Mouse (Mus musculus) adrenal gland, postnatal 14 days (tissue): ENCODE measurements around the gene Ms4a4c. TPM values are rescaled to one million over a fixed set of nuclear protein-coding genes. Genes with fewer than 3 reads are reported as not detected.
"Not testable (repeated sequence)": the region's sequence is repeated elsewhere in the genome, so short reads cannot be mapped to it uniquely, and the experiment has no call there.

Source experiments
- DNase-seq: peaks from one replicate; pipeline ENCODE4 v3.0.0; 2021; ENCODE audit warnings: mixed read lengths
- long read RNA-seq, 2 experiments: library from polyadenylated mRNA; stranded (forward); transcript quantifications; one replicate each; pipeline ENCODE4 v2.0.0; 2021
- total RNA-seq: library from RNA; stranded (reverse); gene quantifications from 2 replicates; pipeline ENCODE4 v1.2.3, GENCODE M21; 2021

The Ms4a4c gene
- total RNA-seq = 0.44 and 8.7 TPM in 2 replicates
- long read RNA-seq, experiment 1, partial matches to known transcripts = 0 of 1 reads
- long read RNA-seq, experiment 1, other reads (novel, unspliced or antisense) = 1 of 1 reads
- long read RNA-seq, experiment 2 = 0 reads

DNA sequence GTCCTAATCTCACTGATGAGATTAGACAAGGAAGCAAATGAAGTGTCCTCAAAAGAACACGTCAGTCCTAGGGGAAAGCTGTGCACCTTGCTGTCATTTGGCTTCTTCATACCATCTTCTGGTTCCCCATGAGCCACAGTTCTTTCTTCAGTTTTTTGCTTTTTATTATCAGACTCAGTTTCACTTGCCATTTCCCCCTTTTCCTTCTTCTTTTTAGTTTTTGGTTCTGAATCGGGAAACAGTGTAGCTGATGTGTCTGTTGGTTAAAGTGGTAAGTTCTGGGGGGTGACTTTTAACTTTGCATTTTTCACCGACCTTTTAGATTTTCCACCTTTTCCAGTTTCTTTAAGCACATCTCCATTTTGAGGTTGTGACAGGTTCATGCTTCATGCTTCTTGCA lies at the start of gene Ms4a4c:
Gene Ms4a4c (plus strand): TSS at position 244 of the 400 bp plus-strand sequence.
- DNase-seq = no peak

DNA sequence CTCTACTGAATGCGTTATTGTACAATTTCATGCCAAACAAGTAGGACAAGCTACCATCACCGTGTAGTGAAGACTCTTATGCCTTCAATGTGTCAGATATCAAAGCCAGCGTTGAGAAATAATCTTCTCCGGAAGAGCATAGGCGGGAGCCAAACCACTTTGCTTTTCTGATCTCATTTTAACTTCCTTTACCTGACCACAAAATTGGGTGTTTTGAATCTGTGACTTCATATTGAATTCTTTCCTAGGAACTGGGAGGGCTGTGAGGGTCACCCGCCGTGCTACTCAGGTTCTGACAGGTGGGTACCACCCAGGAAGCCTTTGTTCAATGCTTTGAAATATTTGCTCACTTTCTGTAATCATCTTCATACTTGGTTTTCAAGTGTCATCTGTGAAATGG lies 48.8 kb upstream of the Ms4a4c start:
- DNase-seq = no peak

DNA sequence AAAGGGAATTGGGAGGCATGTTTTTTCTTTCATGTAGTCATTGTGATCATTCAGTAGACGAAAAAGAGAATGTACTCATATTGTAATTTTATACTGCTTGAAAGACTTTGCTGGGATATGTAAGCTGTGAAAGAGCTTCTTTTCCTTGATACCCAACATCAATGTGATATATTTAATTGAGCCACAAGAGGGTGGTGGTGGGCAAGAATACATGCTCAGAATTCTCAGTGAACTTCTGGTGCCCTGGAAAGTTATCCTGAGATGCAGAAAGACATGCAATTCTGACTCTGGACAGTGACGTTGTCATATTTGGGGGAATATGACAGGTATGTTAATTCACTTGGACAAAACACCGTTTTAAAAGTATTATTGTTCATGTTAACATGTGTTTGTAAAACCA lies 44.5 kb upstream of the Ms4a4c start:
- DNase-seq = no peak

DNA sequence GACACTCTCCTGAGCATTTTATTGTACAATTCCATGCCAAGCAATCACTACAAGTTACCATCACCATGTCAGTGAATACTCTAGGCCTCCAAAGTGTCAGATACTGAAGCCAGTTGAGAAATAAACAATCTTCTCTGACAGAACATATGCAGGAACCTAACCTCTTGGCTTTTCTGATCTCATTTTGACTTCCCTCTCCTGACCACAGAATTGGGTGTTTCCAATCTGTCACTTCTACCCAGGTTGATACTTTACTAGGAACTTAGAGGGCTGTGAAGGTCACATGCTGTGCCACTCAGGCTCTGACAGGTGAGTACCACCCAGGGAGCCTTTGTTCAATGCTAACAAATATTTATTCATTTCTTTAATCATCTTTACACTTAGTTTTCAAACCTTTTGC lies 42.6 kb upstream of the Ms4a4c start:
- DNase-seq = no peak

DNA sequence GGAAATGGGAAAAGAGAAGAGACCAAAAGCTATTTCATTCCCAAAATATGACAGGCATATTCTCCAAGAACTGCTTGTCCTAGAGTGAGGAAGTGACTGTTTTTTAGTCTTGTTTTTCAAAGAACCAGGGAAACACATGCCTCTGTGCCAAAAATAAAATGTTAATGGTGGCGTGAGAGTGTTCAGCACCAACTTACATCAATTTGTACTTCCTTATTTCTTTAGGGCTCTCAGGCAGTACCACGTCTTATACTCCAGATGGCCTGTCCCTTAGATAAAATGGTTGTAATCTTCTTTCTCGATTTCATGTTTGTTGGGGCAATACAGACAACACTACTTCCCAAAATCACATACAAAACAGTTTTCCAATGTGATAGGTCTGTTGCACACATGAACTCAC lies 36.3 kb upstream of the Ms4a4c start:
- no peak for DNase-seq

DNA sequence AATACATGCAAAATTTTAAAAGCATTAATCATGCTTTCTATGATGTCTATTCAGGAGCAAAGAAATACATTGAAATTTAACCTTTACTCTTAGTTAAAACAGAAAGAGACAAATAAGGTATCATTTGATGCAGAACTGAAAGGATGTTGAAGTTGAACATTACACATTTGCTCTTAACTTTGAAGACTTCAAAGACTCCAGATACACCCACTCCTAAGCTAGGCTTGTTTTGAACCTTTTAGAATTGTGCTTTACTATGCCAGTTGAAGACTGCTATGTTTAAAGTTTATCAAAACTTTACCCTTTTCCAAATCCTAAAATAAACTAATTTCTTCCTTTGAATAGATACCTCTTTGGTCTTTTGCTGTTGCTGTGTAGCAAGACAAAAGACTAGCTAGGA lies 33.4 kb upstream of the Ms4a4c start:
- DNase-seq = no peak

DNA sequence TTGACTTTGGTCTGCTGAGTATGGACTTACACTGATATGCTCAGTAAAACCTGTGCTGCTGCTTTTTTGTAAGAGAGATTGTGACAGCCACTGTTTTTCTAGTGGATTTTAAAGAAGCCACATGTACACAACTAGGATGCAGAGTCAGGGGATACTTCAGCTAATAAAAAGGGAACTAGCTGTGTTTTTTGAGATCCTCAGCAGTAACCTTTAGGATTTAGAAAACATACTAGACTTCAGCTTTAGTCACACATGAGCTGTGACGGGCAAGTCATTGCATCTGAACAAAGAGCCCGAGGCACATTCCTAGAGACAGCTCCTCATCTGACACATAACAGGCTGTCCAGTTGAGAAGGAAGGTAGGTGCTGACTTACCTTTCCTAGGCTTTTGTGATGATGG lies 29.3 kb upstream of the Ms4a4c start, which contains the start of gene Ms4a4a:
Gene Ms4a4a (plus strand): TSS at position 251 of the 400 bp plus-strand sequence.
- DNase-seq = no peak

DNA sequence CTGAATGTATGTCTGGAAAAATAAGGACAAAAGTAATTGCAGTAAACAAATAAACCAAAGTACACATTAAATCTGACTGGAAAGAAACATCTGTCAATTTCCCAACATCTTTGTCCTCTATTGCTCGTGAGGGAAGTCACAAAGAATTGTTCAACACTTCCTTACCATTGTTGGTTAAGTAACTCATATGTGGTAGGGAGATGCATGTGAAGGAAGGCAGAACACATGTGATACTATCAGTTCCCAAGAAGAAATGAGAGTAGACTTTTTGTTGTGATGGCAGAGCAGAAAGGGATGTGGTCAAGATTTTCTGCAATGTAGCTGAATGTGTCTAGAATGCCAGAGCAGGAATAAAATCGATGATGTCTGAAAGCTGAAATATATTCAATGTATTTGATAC lies 28.2 kb upstream of the Ms4a4c start:
- DNase-seq = no peak

DNA sequence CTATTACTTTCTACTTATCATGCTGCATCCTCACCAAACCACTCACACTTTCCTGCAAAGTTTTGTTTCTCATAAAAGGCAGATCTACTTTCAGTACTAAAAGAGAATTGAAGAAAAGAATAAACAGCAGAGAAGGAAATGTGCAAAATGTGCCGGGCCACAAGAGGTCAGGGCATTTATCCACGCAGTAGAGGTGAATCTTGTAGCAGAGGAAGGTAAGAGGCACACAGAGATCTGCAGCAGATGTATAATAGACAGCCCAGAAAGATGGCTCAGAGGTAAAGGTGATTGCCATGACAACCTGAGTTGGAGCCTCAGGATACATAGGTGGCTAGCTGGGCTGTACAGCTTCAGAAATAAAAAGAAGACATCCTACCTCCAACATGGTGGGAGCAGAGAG lies 17.5 kb upstream of the Ms4a4c start:
- no peak for DNase-seq

DNA sequence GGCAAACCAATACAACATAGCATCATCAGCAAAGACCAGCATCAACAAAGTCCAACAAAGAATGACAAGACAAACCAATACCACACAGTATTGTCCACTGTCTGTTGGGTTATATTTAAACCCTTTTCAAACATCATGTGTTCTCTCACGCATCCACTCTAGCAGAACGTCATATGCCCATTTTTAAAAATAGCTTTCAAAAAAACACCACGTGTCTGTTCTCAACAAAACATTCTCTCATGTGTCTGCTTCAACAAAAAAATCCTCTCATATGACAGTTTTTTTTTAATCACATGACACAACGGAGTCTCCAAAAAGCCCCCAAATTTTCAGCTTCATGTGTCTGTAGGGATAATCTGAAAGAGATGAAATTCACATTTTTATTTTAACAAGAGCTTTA lies 16.9 kb upstream of the Ms4a4c start:
- DNase-seq = no peak

DNA sequence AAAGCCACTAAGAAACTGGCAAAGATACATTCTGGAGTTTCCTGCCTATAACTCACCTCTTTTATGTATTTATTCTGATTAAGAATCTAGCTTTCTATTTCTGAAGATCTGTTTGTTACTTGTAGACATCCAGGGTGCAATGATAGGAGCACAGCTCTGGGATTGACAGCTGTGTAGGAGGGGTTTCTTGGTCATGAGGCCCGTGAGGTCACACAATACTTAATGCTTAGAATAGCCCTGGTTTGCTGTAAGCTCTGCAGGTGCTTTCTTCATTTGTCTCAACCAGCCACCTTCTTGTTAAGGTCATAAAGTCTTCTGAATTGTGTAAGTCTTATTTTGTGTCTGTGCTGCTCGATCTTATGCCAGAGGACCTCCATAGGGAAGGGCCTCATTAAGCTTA lies 15.6 kb upstream of the Ms4a4c start:
- DNase-seq = no peak

DNA sequence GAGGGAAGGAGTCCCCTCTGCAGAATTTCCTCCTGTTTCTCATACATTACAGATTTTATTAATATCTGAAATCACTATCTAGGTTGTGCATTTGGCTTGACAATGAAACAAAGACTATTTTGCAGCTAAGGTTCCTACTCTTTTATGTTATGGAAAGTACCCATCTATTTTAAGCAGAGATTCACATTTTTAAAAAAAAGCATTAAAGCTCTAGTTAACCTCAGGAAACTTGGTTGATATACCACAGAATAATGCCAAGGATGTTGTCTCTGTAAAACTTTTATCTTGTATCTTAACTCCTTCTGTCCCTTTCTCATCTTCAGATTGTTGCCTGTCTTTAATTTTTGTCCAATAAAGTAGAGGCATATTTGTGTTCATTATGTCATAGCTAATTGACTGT lies 8.8 kb upstream of the Ms4a4c start:
- DNase-seq = no peak

DNA sequence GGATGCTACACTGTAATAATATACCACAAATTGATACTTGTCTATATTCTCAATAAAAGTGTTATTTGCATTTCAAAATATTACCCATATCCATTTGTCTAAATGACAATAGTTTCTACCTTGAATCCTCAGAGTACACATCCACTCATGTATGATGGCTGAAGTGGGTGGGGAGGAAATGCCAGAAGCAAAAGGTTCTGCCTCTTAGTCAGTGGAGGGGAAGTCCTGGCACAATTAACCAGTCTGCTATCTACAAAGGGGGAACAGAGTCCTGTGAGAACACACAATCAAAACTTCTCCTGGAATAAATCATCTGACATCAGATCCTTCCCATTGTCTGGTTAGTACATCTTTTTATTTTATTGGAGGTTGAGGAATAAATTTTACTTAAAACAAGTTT lies 2.9 kb downstream of the Ms4a4c start:
- DNase-seq = no peak

DNA sequence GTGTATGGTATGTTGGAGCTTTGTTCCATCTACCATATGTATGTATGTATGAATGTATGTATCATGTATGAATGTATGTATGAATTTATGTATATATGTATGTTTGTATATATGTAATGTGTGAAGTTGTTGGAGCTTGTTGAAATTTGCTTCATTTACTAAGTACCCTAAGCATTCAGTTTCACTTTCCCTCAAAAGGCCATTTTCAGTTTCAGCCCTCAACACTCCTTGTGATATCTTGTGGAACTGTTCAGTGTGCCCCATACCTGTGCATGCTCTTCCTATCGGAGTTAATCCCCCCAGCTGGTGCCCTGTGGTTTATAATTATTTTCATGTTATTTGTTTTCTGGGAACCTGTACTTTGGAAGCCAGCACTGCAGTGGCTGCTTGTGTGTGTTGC lies 4.0 kb downstream of the Ms4a4c start:
- no peak for DNase-seq

DNA sequence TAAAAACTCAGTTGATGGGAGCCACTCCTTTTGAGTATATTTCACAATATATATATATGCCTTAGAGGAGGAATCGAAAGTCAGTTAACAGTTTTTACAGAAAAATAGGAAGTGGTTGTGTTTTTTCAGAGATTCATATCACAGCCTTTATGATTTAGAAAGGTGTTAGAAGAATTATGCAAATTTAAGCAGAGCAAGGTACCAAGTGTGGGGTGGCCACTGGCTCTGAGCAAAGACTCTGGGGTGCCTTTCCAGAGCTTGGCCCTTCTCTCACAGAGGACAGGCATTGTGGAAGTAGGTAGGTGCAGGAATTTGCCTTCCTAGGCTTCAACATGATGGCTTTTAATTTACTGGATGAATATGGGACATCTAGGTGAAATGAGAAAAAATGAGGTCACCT lies 7.1 kb downstream of the Ms4a4c start:
- no peak for DNase-seq

DNA sequence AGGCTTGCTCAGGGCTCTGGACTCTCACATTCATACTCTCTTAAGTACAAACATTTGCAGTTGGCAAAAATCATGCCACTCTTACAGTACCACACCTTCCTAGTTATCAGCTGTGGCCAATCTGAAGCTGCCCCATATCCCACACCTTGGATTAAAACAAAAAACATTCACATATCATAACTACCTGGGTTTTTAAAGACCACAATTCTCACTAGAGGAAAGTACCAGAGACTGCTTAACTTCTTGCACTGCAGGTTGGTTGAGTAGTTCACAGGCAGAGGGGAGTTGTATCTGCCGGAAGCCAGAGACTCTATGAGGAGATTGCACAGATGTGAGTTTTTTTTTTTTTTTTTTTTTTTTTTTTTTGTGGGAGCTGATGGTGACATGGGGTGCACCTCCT lies 9.5 kb downstream of the Ms4a4c start:
- no peak for DNase-seq

DNA sequence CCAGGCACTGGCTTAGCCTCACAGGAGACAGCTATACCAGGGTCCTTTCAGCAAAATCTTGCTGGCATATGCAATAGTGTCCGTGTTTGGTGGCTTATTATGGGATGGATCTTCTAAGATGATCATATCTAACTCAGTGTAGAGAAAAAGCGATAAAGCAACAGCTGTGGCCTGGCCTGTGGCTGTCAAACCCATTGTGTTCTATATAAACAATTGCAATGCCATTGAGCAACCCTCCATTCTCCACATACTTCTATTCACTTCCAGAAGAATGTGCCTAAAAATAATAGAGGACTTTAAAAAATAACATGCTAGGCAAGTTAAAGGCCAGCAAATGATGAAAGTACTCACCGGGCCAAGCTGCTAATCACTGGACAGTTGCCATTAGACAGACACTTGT lies 11.0 kb downstream of the Ms4a4c start:
- DNase-seq = no peak

DNA sequence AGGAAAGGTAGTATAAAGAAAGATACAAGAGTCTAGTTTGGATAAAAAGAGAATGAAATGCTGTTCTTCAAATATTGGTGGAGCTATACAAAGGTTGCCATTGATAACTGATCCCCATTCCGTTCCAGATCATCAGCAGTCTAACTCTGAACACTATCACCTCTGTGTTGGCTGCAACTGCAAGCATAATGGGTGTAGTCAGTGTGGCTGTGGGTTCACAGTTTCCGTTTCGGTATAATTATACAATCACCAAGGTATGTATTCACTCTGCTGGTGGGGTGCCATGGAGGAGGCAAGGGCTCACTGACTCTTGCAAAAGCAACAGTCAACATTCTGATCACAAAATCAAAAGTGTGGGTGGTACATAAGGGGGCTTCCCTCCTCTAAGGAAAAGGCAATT lies 14.3 kb downstream of the Ms4a4c start:
- not testable (repeated sequence) for DNase-seq

DNA sequence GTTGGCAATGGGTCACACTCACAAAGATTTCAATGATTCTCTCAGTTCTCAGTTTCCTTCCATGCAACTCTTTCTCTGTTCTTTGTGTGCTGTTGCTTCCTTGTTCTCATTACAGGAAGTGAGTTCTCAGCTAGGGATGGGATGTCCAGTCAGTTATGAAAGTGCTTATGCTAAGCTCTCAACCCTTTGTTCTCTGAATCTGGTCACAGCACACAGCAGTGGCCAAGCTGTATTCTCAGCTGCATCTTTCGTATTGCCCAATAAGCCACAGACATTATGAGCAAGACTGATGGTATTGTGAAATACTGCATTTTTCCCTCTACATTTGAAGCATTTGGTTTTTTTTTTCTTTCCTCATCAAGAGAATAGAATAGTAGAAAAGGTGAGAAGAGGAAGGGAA lies 26.6 kb downstream of the Ms4a4c start:
- not testable (repeated sequence) for DNase-seq

DNA sequence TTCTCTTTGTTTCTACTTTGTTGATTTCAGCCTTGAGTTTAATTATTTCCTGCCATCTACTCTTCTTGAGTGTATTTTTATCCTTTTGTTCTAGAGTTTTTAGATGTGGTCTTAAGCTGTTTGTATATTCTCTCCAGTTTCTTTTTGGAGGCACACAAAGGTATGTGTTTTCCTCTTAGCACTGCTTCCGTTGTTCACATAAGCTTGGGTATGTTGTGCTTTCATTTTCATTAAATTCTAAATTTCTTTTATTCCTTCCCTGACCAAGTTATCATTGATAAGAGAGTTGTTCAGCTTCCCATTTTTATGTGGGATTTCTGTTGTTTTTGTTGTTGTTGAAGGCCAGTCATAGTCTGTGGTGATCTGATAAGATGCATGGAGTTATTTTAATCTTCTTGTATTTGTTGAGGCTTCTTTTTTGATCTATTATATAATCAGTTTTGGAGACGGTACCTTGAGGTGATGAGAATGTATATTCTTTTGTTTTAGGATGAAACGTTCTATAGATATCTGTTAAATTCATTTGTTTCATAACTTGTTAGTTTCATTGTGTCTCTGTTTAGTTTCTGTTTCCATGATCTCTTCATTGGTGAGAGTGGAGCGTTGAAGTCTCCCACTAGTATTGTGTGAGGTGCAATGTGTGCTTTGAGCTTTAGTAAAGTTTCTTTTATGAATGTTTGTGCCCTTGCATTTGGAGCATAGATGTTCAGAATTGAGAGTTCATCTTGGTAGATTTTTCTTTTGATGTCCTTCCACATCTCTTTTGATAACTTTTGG lies 30.7 kb downstream of the Ms4a4c start:
- DNase-seq = no peak

DNA sequence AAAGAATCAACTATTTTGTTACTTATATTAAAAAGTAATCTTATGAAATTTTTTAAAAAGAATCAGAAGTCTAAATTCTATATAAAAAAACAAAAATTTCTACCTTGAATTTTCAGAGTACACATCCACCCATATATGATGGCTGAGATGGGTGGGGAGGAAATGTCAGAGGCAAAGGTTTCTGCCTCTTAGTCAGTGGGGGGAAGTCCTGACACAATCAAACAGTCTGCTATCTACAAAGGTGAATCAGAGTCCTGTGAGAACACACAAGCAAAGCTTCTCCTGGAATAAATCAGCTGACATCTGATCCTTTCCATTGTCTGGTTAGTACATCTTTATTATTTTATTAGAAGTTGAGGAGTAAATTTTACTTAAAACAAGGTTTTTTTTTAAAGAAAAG lies 38.8 kb downstream of the Ms4a4c start, which contains the start of gene Ms4a4b:
Gene Ms4a4b (plus strand): TSS at position 216 of the 400 bp plus-strand sequence.
- no peak for DNase-seq

DNA sequence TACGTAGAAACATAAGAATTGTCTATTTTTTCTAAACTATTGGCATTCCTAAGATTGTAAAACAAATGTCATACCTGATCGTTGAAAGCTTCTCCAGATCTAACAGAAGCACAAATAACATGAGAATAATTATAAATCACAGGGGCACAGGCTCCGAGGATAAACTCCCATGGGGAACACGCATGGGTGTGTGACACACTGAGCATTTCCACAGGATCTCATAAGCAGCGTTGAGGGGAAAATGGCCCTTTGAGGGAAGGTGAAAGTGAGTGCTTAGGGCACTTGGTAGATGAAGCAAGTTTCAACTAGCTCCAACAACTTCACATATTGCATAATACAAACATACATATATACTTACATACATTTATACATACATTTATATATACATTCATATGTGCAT lies 39.4 kb downstream of the Ms4a4c start:
- no peak for DNase-seq

DNA sequence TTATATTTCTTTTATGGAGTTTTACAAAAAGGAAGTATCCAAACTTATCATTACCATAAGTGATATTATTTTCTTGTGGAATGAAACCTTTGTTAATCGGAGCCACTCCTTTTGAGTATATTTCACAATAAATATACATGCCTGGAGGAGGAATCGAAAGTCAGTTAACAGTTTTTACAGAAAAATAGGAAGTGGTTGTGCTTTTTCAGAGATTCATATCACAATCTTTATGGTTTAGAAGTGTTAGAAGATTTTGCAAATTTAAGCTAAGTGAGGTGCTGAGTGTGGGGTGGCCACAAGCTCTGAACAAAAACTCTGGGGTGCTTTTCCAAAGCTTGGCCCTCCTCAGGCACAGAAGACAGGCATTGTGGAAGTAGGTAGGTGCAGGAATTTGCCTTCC lies 42.7 kb downstream of the Ms4a4c start:
- DNase-seq = no peak

DNA sequence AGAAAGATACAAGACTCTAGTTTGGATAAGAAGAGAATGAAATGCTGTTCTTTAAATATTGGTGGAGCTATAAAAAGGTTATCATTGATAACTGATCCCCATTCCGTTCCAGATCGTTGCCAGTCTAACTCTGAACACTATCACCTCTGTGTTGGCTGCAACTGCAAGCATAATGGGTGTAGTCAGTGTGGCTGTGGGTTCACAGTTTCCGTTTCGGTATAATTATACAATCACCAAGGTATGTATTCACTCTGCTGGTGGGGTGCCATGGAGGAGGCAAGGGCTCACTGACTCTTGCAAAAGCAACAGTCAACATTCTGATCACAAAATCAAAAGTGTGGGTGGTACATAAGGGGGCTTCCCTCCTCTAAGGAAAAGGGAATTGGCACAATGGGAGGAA lies 54.5 kb downstream of the Ms4a4c start:
- not testable (repeated sequence) for DNase-seq
